Mouse (Mus musculus): ENCODE data around the gene Pno1. TPM values are rescaled to one million over a fixed set of nuclear protein-coding genes. Genes with fewer than 3 reads are reported as not detected.

Pno1 gene
- 13.1 and 14.5 TPM in 2 replicates for polyA plus RNA-seq (2012; rRNA removed)

DNA sequence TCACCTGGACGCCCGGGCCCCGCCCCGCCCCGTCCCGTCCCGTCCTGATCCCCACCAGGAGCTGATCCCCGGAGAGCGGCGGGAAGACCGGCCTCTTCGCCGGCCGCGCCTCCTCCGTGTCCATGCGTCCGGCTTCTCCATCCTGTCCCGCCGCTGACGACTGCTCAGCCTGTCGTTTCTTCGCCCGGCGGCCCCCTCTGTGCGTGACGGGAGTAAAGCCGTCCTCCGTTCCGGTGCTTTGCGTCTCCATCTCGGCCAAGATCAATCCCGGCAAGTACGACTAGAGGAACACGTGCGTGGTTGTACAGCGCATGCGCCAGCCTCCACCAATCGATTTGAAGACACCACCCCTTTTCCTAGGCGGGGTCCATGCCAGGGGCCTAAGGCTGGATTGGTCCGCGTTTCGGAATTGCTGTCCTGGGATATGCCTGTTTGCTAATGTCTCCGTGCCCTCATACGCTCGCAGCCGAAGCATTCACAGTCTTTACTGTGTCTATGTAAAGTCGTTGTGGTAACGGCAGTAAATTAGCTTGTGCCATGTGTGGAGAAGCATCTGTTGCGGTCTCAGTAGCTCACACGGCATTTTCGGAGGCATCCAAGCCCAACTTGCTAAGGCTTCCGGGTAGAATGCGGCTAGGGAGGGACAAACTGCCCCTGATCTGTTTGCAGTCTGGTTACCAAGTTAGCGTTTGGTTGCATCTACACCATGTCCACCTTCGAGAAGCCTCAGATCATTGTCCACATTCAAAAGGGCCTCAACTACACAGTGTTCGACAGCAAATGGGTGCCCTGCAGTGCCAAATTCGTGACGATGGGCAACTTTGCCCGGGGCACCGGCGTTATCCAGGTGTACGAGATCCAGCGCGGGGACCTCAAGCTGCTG is at the start of gene Pno1:
Pno1 (minus strand) TSS at position 311 of the 883 bp plus-strand sequence.

DNA sequence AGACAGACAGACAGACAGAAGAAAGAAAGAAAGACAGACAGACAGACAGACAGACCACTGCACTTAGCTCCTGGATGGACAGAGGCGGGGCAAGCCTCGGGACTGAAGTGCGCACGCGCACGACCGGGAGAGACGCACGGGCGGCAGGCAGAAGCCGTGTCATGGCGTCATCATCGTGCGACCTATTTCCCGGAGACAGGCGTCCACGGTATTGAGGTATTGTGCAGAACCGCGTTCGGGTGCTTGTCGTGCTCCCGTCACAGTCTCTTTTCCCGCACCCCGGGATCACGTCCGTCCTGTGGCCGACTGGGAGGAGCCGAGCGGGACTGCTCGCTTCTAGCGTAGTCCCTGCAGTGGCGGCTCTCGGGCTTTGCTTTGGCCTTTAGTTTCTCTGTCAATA is 46.1 kb upstream of the Pno1 start, which contains the start of gene C1d:
C1d (plus strand) TSS at position 137 of the 400 bp plus-strand sequence.

DNA sequence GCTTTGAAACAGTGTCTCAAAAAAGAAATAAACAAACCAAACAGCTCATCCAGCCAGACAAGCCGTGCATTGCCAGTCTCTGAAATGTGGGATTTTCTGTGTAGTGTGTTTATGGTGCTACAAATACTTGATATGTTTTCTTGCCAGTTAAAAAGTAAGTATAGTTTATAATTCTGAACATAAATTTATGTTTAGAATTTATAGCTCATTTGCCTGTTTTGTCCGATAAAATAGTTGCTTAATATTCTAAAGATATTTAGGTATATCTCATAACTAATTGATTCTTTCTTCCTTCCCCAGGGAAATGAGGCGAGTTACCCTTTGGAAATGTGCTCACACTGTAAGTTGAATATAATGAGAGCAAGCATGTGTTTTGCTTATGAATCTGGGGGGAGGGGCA is 29.6 kb downstream of the Pno1 start, which contains the start of gene Wdr92:
Wdr92 (plus strand) TSS at position 301 of the 400 bp plus-strand sequence.

DNA sequence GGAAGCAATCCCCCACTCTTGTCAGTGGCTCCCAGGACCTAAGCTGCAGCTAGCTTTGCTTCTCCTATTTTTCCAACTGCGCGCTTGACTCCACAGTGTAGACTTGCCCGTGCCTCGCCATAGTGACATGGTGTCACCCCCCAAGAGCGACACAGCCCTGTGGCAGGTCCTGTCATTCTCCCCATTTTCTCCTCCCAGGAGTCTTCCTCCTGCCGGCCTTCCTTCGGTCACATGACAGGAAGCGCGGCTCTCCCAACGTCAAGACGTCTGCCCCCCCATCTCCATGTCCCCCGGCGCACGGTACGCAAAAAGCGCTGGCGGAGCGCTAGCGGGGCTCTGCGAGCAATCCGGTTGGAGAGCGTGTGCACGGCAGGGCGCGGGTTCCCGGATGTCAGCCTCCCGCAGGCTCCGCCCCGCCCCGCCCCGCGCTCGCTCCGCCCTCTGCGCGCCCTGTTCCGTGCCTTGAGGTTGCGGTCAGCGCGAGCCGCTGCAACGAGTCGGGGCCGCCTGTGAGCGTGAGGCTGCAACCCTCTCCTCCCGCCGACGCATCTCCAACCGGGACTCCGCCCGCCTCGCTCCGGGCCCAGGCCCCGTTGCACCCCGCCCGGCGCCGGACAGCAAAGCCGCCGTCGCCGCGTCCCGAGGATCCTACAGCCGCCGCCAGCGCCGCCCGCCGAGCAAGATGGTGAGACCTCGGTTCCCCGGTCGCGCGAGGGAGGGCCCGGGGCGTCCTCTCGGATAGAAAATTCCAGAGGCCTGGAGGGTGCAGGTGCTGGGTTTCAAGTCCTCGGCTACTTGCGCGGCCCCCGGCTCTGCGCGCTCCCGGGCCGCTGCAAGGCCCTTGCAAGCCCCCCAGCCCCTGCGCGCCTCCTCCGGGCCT is 52.3 kb downstream of the Pno1 start, which contains the start of gene Ppp3r1:
Ppp3r1 (plus strand) TSS at position 406 of the 880 bp plus-strand sequence.

Other genes starting within 250 kb of the Pno1 start
- gene Cnrip1, start 160.0 kb downstream of the Pno1 start, polyA plus RNA-seq (2012; rRNA removed) = 2.5 and 2.6 TPM in 2 replicates
- gene Plek, start 159.2 kb downstream of the Pno1 start, polyA plus RNA-seq (2012; rRNA removed) = 11.6 and 14.0 TPM in 2 replicates
- gene Ppp3r1, start 52.3 kb downstream of the Pno1 start, polyA plus RNA-seq (2012; rRNA removed) = 16.0 and 18.2 TPM in 2 replicates
- 6.6 and 7.0 TPM in 2 replicates for gene Wdr92, start 29.5 kb downstream of the Pno1 start, polyA plus RNA-seq (2012; rRNA removed)
- 15.2 and 19.0 TPM in 2 replicates for gene C1d, start 46.0 kb upstream of the Pno1 start, polyA plus RNA-seq (2012; rRNA removed)